Mouse (Mus musculus): Measurements from ENCODE around the gene Zfp444.

DNA sequence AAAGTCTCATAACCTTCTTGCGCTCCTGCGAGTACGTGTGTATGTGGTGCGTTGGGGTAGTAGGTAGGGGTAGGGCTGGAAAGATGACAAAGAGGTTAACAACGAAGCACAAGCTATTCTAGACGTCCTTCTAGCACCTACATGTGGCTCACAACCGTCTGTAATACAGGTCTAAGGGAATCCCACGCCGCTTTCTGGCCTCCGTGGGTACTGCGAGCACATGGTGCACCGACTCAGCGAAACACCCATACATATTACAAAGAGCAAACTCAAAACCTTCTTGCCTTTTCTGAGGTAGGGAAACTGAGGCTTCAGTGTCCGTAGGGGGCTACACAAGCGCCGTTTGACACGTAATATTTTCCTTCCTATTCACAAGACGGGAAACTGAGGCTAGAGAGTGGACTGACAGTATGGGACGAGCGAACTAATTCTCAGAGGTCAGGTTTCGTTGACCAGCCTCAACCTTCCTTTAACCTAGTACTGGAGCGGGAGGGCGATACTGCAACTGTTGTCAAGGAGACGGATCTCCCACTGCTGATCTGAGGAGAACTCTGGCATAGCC lies 501 bp upstream of the Zfp444 start:
- TF ChIP-seq USF1 (IDR thresholded peaks at IDR 0.05; ENCODE audit: low read depth) (no peak), CTCF (IDR thresholded peaks at IDR 0.05; ENCODE audit: control insufficient read depth, insufficient read depth, insufficient read length) (peak; percentile 6), MYOG (IDR thresholded peaks at IDR 0.05; ENCODE audit: control insufficient read depth, extremely low read depth, insufficient read length) (no peak), MYOD1 (IDR thresholded peaks at IDR 0.05; ENCODE audit: control insufficient read depth, insufficient read length, low read depth) (no peak)
